In genomic region chrX:20617176-20617902, GRCm38 (mm10) we compare ENCODE assay signal across 8 mouse cellular contexts. TPM values are rescaled to one million over a fixed set of nuclear protein-coding genes. Genes with fewer than 3 reads are reported as not detected.
DNase-seq lines count a peak whose midpoint lies in the region; ATAC-seq and TF ChIP-seq lines count a peak whose summit lies in the region.

Gene Rbm10 (plus strand): TSS chrX:20617503.
Gene Ndufb11 (minus strand): TSS chrX:20617619.

- peak; percentile 83 for DNase-seq in MN1 (ENCODE audit: low spot score)
- DNase-seq in cerebellum, adult 9-10 months = peak; percentile 87
- DNase-seq in hindbrain, embryonic 10.5 days (ENCODE audit: low spot score) = peak; percentile 81
- DNase-seq in layer of hippocampus, adult 9-11 months = peak; percentile 92
- DNase-seq in lung, postnatal 0 days (ENCODE audit: low spot score) = peak; percentile 89
- DNase-seq in ovary, postnatal 14 days (ENCODE audit: low spot score) = peak; percentile 61
- peak; percentile 69 for DNase-seq in thymus, postnatal 14 days

- H3K27me3 ChIP-seq in hindbrain, embryonic 10.5 days (ENCODE audit: insufficient read depth, poor library complexity, severe bottlenecking) = no peaks in the 10 kb centered on the region
- H3K27me3 ChIP-seq in lung, postnatal 0 days (replicated peaks; ENCODE audit: insufficient read depth, low read length) = no peaks in the 10 kb centered on the region

- WGBS in hindbrain, embryonic 10.5 days = 11% methylated on average over 49 of the region's 49 CpGs
- 12% methylated on average over 42 of the region's 49 CpGs for WGBS in lung, postnatal 0 days

- TF ChIP-seq EP300 in lung, postnatal 0 days (IDR thresholded peaks at IDR 0.05) = no peak; the same call in 1 of the 2 replicates

- peak within 1 kb of the TSS; percentile 54 for H3K9ac ChIP-seq in lung, postnatal 0 days (replicated peaks; ENCODE audit: low read depth)

- TF ChIP-seq CTCF in lung, postnatal 0 days (IDR thresholded peaks at IDR 0.05) = no peak

- peak; percentile 91 for ATAC-seq in frontal cortex, adult (ENCODE audit: low TSS enrichment)
- peak; percentile 98 for ATAC-seq in lung, postnatal 0 days

- peak within 1 kb of the TSS; percentile 67 for H3K4me3 ChIP-seq in hindbrain, embryonic 10.5 days
- H3K4me3 ChIP-seq in lung, postnatal 0 days (ENCODE audit: low read depth, low read length) = peak within 1 kb of the TSS; percentile 67

- H3K27ac ChIP-seq in hindbrain, embryonic 10.5 days = peak within 1 kb of the TSS; percentile 93
- peak within 1 kb of the TSS; percentile 82 for H3K27ac ChIP-seq in lung, postnatal 0 days (ENCODE audit: low read length)

- H3K36me3 ChIP-seq in hindbrain, embryonic 10.5 days = peaks cover 42% of the 10 kb centered on the region
- H3K36me3 ChIP-seq in lung, postnatal 0 days (ENCODE audit: insufficient read depth, low read length) = no peaks in the 10 kb centered on the region

- H3K4me1 ChIP-seq in hindbrain, embryonic 10.5 days (replicated peaks) = peaks cover 14% of the 10 kb centered on the region
- H3K4me1 ChIP-seq in lung, postnatal 0 days (ENCODE audit: insufficient read depth, low read depth, low read length) = no peaks in the 10 kb centered on the region; the same call in 1 of the 2 replicates

- peak within 1 kb of the TSS; percentile 54 for H3K4me2 ChIP-seq in lung, postnatal 0 days (replicated peaks; ENCODE audit: low read depth, low read length)

- H3K9me3 ChIP-seq in hindbrain, embryonic 10.5 days = no peaks in the 10 kb centered on the region
- no peaks in the 10 kb centered on the region for H3K9me3 ChIP-seq in lung, postnatal 0 days (ENCODE audit: low read length)

RNA-seq across cellular contexts. Expression of gene Rbm10, which starts in this region (rescaled TPM):
- polyA plus RNA-seq in hindbrain, embryonic 10.5 days (2016; fragmentation: Nextera tagmentation; extraction: Ambion mirVana) = 89.3 and 103 TPM in 2 replicates
- polyA plus RNA-seq in lung, postnatal 0 days (2015; fragmentation: Nextera tagmentation; extraction: Ambion mirVana) = 27.2 and 27.3 TPM in 2 replicates

RNA-seq across cellular contexts. Expression of gene Ndufb11, which starts in this region (rescaled TPM):
- polyA plus RNA-seq in hindbrain, embryonic 10.5 days (2016; fragmentation: Nextera tagmentation; extraction: Ambion mirVana) = 186 and 210 TPM in 2 replicates
- polyA plus RNA-seq in lung, postnatal 0 days (2015; fragmentation: Nextera tagmentation; extraction: Ambion mirVana) = 266 and 277 TPM in 2 replicates

Comparison
In these comparisons a context has a peak if more than half of its experiments do, and no peak if none do; other contexts are left out.
1. Peak in every context shown above with its lines: DNase-seq, ATAC-seq, H3K4me3 ChIP-seq and H3K27ac ChIP-seq.